Mouse (Mus musculus): ENCODE data around the gene Slc16a13. TPM values are rescaled to one million over a fixed set of nuclear protein-coding genes. Genes with fewer than 3 reads are reported as not detected.
A peak's percentile ranks its signal among the peaks of the same experiment; 100 is the strongest.

The Slc16a13 gene
- polyA plus RNA-seq (2015; fragmentation: Nextera tagmentation; extraction: Ambion mirVana): 5.0 and 7.1 TPM in 2 replicates

GRCm38 (mm10) chr11:70220731-70221602 is at the start of gene Slc16a13:
Slc16a13 (minus strand) TSS chr11:70221064.
- H3K4me1 ChIP-seq: peaks cover 41% of the 10 kb centered on the region

DNA sequence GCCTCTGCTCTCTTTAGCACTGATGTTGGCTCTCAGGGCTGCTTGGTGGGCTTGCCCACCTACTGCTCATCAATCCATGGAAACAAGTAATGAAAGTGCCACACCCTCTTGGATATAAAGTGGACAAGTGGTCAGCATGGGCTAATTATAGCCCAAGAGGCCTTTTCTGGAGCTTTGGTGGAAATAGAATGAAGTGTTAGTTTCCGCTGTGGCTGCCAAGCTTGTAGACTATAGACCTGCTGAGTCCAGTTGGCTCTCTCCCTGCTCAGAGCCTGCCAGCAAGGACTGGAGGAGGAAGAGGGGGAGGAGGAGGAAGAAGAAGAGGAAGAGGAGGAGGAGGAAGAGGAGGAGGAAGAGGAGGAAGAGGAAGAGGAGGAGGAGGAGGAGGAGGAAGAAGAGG is 45.5 kb upstream of the Slc16a13 start:
- 52% methylated on average over 1 of the region's 1 CpGs for WGBS
- H3K27me3 ChIP-seq (replicated peaks): peaks cover 5% of the 10 kb centered on the region; the same call in 1 of the 2 replicates
- no peak for ATAC-seq (ENCODE audit: extremely low read depth, insufficient number of reproducible peaks, low FRiP score, low TSS enrichment)
- H3K4me1 ChIP-seq: peaks cover 18% of the 10 kb centered on the region
- no peak overlapping the region for H3K9ac ChIP-seq
- no peak overlapping the region for H3K4me3 ChIP-seq
- H3K9me3 ChIP-seq: no peaks in the 10 kb centered on the region
- H3K4me2 ChIP-seq: no peak overlapping the region
- H3K36me3 ChIP-seq: no peaks in the 10 kb centered on the region
- peak overlapping the region; percentile 50; the same call in 1 of the 2 replicates for H3K27ac ChIP-seq (replicated peaks)

More at GRCm38 (mm10) chr11:70220731-70221602, at the start of gene Slc16a13:
- Histone ChIP-seq H3K4me2 (peak within 1 kb of the TSS; percentile 98), H3K36me3 (peaks cover 10% of the 10 kb centered on the region), H3K9me3 (no peaks in the 10 kb centered on the region), H3K27me3 (replicated peaks) (peaks cover 58% of the 10 kb centered on the region), H3K4me3 (peak within 1 kb of the TSS; percentile 62), H3K27ac (replicated peaks) (peak within 1 kb of the TSS; percentile 91), H3K9ac (peak within 1 kb of the TSS; percentile 89)
- peak; percentile 89 for ATAC-seq (ENCODE audit: extremely low read depth, insufficient number of reproducible peaks, low FRiP score, low TSS enrichment)
- WGBS: under 1% methylated on average over 28 of the region's 28 CpGs

- Histone ChIP-seq H3K27me3 (replicated peaks) (peaks cover 5% of the 10 kb centered on the region; the same call in 1 of the 2 replicates), H3K36me3 (no peaks in the 10 kb centered on the region), H3K4me2 (no peak overlapping the region), H3K27ac (replicated peaks) (peak overlapping the region; percentile 50; the same call in 1 of the 2 replicates), H3K4me3 (no peak overlapping the region), H3K9ac (no peak overlapping the region), H3K9me3 (peaks cover 3% of the 10 kb centered on the region; the same call in 1 of the 2 replicates), H3K4me1 (peaks cover 18% of the 10 kb centered on the region)
- ATAC-seq (ENCODE audit: extremely low read depth, insufficient number of reproducible peaks, low FRiP score, low TSS enrichment): no peak
- WGBS: 63% methylated on average over 4 of the region's 4 CpGs
Observed at GRCm38 (mm10) chr11:70265819-70266218, 45.0 kb upstream of the Slc16a13 start.

DNA sequence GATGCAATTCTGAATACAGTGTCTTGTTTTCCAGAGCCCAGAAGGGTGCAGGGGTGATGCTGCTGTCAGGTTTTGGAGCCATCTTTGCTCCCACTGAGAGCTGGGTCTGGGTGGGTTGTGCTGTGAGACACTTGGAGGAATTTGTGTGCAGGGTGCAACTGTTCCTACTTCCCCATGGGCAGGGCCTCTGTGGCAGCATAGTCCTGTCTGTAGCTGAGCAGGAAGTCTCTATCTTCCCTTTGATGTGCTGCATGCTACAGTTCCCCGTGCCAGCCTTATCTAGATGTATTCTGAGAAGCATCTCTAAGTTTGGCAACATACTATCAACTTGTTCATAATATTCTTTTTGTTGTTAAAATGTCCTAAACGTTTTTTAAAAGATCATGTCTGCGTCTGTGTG is 44.4 kb upstream of the Slc16a13 start:
- no peak overlapping the region for H3K4me2 ChIP-seq
- H3K27me3 ChIP-seq (replicated peaks): peaks cover 5% of the 10 kb centered on the region; the same call in 1 of the 2 replicates
- WGBS: 38% methylated on average over 3 of the region's 3 CpGs
- ATAC-seq (ENCODE audit: extremely low read depth, insufficient number of reproducible peaks, low FRiP score, low TSS enrichment): no peak
- peaks cover 18% of the 10 kb centered on the region for H3K4me1 ChIP-seq
- peaks cover 4% of the 10 kb centered on the region; the same call in 1 of the 2 replicates for H3K9me3 ChIP-seq
- H3K4me3 ChIP-seq: no peak overlapping the region
- no peak overlapping the region for H3K9ac ChIP-seq
- no peak overlapping the region for H3K27ac ChIP-seq (replicated peaks)
- no peaks in the 10 kb centered on the region for H3K36me3 ChIP-seq

DNA sequence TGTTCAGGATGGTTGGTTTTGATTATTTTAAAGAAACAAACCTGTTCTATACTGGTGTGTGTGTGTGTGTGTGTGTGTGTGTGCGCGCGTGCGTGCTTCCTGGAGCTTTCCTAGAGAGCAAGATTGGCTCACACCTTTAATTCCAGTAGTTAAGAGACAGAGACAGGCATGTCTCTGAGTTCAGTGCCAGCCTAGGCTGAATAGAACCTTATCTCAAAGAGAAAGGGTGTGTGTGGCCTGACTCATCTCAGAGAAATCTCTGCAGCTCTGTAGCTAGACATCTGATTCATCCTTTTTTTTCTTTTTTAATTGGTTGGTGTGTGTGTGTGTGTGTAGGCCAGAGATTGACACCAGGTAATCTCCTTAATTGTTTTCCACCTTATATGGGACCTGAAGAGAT is 38.2 kb upstream of the Slc16a13 start:
- H3K36me3 ChIP-seq: no peaks in the 10 kb centered on the region
- peaks cover 4% of the 10 kb centered on the region; the same call in 1 of the 2 replicates for H3K9me3 ChIP-seq
- H3K27ac ChIP-seq (replicated peaks): no peak overlapping the region
- ATAC-seq (ENCODE audit: extremely low read depth, insufficient number of reproducible peaks, low FRiP score, low TSS enrichment): no peak
- no peak overlapping the region for H3K4me3 ChIP-seq
- no peak overlapping the region for H3K4me2 ChIP-seq
- H3K27me3 ChIP-seq (replicated peaks): peaks cover 30% of the 10 kb centered on the region
- WGBS: 94% methylated on average over 4 of the region's 4 CpGs
- H3K4me1 ChIP-seq: peaks cover 15% of the 10 kb centered on the region
- no peak overlapping the region for H3K9ac ChIP-seq

- ATAC-seq (ENCODE audit: extremely low read depth, insufficient number of reproducible peaks, low FRiP score, low TSS enrichment): 0 out of 2 replicates have a peak, but pooled peaks have one; percentile 46
- Histone ChIP-seq H3K36me3 (no peaks in the 10 kb centered on the region), H3K9me3 (no peaks in the 10 kb centered on the region), H3K4me1 (peaks cover 19% of the 10 kb centered on the region), H3K4me2 (peak within 1 kb of the TSS; percentile 74), H3K27me3 (replicated peaks) (peaks cover 65% of the 10 kb centered on the region), H3K27ac (replicated peaks) (no peak within 1 kb of the TSS), H3K4me3 (peak within 1 kb of the TSS; percentile 50), H3K9ac (peak within 1 kb of the TSS; percentile 75)
- WGBS: under 1% methylated on average over 25 of the region's 25 CpGs
Observed at GRCm38 (mm10) chr11:70254931-70255531, 34.2 kb upstream of the Slc16a13 start, which contains the start of gene Alox12. Alox12 (minus strand) TSS chr11:70255353.

GRCm38 (mm10) chr11:70254337-70254736 is 33.5 kb upstream of the Slc16a13 start:
- no peaks in the 10 kb centered on the region for H3K9me3 ChIP-seq
- peak overlapping the region; percentile 74 for H3K4me2 ChIP-seq
- H3K27ac ChIP-seq (replicated peaks): no peak overlapping the region
- peak overlapping the region; percentile 50 for H3K4me3 ChIP-seq
- H3K4me1 ChIP-seq: peaks cover 19% of the 10 kb centered on the region
- ATAC-seq (ENCODE audit: extremely low read depth, insufficient number of reproducible peaks, low FRiP score, low TSS enrichment): no peak
- H3K9ac ChIP-seq: peak overlapping the region; percentile 75
- WGBS: 4% methylated on average over 18 of the region's 18 CpGs
- H3K27me3 ChIP-seq (replicated peaks): peaks cover 72% of the 10 kb centered on the region
- H3K36me3 ChIP-seq: no peaks in the 10 kb centered on the region

- Histone ChIP-seq H3K4me3 (no peak overlapping the region), H3K9me3 (no peaks in the 10 kb centered on the region), H3K27ac (replicated peaks) (no peak overlapping the region), H3K4me1 (peaks cover 19% of the 10 kb centered on the region), H3K9ac (no peak overlapping the region), H3K36me3 (no peaks in the 10 kb centered on the region), H3K4me2 (no peak overlapping the region), H3K27me3 (replicated peaks) (peaks cover 89% of the 10 kb centered on the region)
- no peak for ATAC-seq (ENCODE audit: extremely low read depth, insufficient number of reproducible peaks, low FRiP score, low TSS enrichment)
- 60% methylated on average over 8 of the region's 8 CpGs for WGBS
Observed at GRCm38 (mm10) chr11:70251853-70252252, 31.0 kb upstream of the Slc16a13 start.

DNA sequence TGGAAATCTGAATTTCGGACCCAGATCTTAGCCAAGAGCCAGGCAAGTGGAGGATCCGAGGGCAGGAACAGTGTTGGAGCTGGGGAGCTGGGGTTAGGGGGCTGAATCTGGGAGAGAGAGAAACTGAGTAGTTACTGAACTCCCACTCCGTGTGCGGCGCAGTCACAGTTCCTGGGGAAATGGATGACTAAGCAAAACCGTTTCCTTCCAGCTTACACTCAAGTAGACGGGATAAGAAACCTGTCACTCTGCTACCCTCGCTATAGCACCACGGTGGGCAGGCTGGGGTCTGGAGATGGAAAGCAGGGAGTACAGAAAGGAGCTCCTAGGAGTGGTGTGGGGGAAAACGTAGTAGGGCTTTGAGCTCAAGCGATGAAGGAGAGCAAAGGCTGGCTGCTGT is 29.3 kb upstream of the Slc16a13 start:
- 41% methylated on average over 11 of the region's 11 CpGs for WGBS
- Histone ChIP-seq H3K36me3 (no peaks in the 10 kb centered on the region), H3K4me3 (no peak overlapping the region), H3K9me3 (no peaks in the 10 kb centered on the region), H3K27me3 (replicated peaks) (peaks cover 85% of the 10 kb centered on the region), H3K4me2 (no peak overlapping the region), H3K9ac (no peak overlapping the region), H3K4me1 (peaks cover 15% of the 10 kb centered on the region), H3K27ac (replicated peaks) (no peak overlapping the region)
- ATAC-seq (ENCODE audit: extremely low read depth, insufficient number of reproducible peaks, low FRiP score, low TSS enrichment): no peak

GRCm38 (mm10) chr11:70247136-70247845 is 26.4 kb upstream of the Slc16a13 start:
- H3K9ac ChIP-seq: no peak overlapping the region
- H3K36me3 ChIP-seq: no peaks in the 10 kb centered on the region
- no peaks in the 10 kb centered on the region for H3K9me3 ChIP-seq
- H3K4me3 ChIP-seq: no peak overlapping the region
- no peak overlapping the region for H3K4me2 ChIP-seq
- no peak for ATAC-seq (ENCODE audit: extremely low read depth, insufficient number of reproducible peaks, low FRiP score, low TSS enrichment)
- no peak overlapping the region for H3K27ac ChIP-seq (replicated peaks)
- no peaks in the 10 kb centered on the region for H3K4me1 ChIP-seq
- H3K27me3 ChIP-seq (replicated peaks): peaks cover 65% of the 10 kb centered on the region
- WGBS: 48% methylated on average over 9 of the region's 9 CpGs

DNA sequence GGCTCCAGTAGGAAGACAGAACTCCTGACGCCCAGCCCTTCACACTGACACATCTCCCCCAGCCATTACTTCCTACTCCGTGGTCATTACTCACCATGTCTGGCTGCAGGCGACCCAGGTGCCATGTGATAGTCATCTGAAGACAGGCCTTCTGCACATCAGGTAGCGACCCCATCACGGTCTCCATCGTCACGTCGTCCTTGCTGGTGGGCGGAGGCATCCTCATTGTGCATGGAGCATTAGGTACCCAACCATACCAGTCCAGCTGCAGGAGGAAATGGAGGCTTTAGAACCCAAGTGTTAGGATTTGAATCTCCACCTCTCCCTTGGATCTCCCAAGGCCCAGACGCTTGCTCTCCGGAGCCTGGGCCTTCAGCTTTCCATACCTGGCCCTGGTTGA is 21.7 kb upstream of the Slc16a13 start:
- H3K4me2 ChIP-seq: no peak overlapping the region
- no peak overlapping the region for H3K27ac ChIP-seq (replicated peaks)
- peaks cover 15% of the 10 kb centered on the region for H3K4me1 ChIP-seq
- no peak for ATAC-seq (ENCODE audit: extremely low read depth, insufficient number of reproducible peaks, low FRiP score, low TSS enrichment)
- peaks cover 21% of the 10 kb centered on the region for H3K27me3 ChIP-seq (replicated peaks)
- 64% methylated on average over 11 of the region's 11 CpGs for WGBS
- no peak overlapping the region for H3K4me3 ChIP-seq
- H3K9ac ChIP-seq: no peak overlapping the region
- H3K9me3 ChIP-seq: no peaks in the 10 kb centered on the region
- H3K36me3 ChIP-seq: no peaks in the 10 kb centered on the region

All from heart, embryonic 13.5 days (tissue).